Mouse (Mus musculus): ENCODE measurements around the gene Perp. TPM values are rescaled to one million over a fixed set of nuclear protein-coding genes. Genes with fewer than 3 reads are reported as not detected.
A peak's percentile ranks its signal among the peaks of the same experiment; 100 is the strongest.

Perp gene
- total and polyA plus RNA-seq, 2 experiments: 91.4 to 124 TPM

GRCm38 (mm10) chr10:18845287-18845662 lies 455 bp downstream of the Perp start:
- Histone ChIP-seq H3K4me1 (ENCODE audit: control insufficient read depth, insufficient read depth, low read length) (peaks cover 16% of the 10 kb centered on the region), H3K4me3 (ENCODE audit: insufficient read depth, low read depth, low read length) (peak overlapping the region; percentile 99), H3K27me3 (ENCODE audit: control insufficient read depth, insufficient read depth, low read length) (no peaks in the 10 kb centered on the region), H3K9ac (ENCODE audit: low read depth, low read length) (peak overlapping the region; percentile 98), H3K36me3 (ENCODE audit: control insufficient read depth, insufficient read depth, low read length) (no peaks in the 10 kb centered on the region), H3K79me2 (ENCODE audit: control insufficient read depth, insufficient read depth, low read length) (peaks cover 12% of the 10 kb centered on the region; the same call in 1 of the 2 replicates), H3K27ac (replicated peaks; ENCODE audit: insufficient read depth, low read depth, low read length) (peak overlapping the region; percentile 94)
- DNase-seq (ENCODE audit: extremely low read depth, low read depth, low spot score): peak; percentile 85
- 3% methylated on average over 18 of the region's 18 CpGs for WGBS
- TF ChIP-seq POLR2A (IDR thresholded peaks at IDR 0.05; ENCODE audit: extremely low read depth, insufficient read depth, low read length): 0 out of 2 replicates have a peak, but pooled peaks have one; percentile 9
- TF ChIP-seq CTCF (IDR thresholded peaks at IDR 0.05; ENCODE audit: low read depth, low read length): no peak

- peak overlapping the region; percentile 99; the same call in 1 of the 2 replicates for H3K4me3 ChIP-seq (ENCODE audit: insufficient read depth, low read depth, low read length)
- WGBS: 14% methylated on average over 4 of the region's 4 CpGs
- TF ChIP-seq CTCF (IDR thresholded peaks at IDR 0.05; ENCODE audit: low read depth, low read length): no peak
- TF ChIP-seq POLR2A (IDR thresholded peaks at IDR 0.05; ENCODE audit: extremely low read depth, insufficient read depth, low read length): no peak
- no peaks in the 10 kb centered on the region for H3K27me3 ChIP-seq (ENCODE audit: control insufficient read depth, insufficient read depth, low read length)
- peak overlapping the region; percentile 15; the same call in 1 of the 2 replicates for H3K27ac ChIP-seq (replicated peaks; ENCODE audit: insufficient read depth, low read depth, low read length)
- no peaks in the 10 kb centered on the region for H3K36me3 ChIP-seq (ENCODE audit: control insufficient read depth, insufficient read depth, low read length)
- DNase-seq (ENCODE audit: extremely low read depth, low read depth, low spot score): peak; percentile 48
- H3K9ac ChIP-seq (ENCODE audit: low read depth, low read length): no peak overlapping the region
- H3K79me2 ChIP-seq (ENCODE audit: control insufficient read depth, insufficient read depth, low read length): peaks cover 12% of the 10 kb centered on the region; the same call in 1 of the 2 replicates
- peaks cover 16% of the 10 kb centered on the region for H3K4me1 ChIP-seq (ENCODE audit: control insufficient read depth, insufficient read depth, low read length)
These were observed 891 bp downstream of the Perp start for GRCm38 (mm10) chr10:18845711-18846110.

- Histone ChIP-seq H3K79me2 (ENCODE audit: control insufficient read depth, insufficient read depth, low read length) (peaks cover 12% of the 10 kb centered on the region; the same call in 1 of the 2 replicates), H3K27ac (replicated peaks; ENCODE audit: insufficient read depth, low read depth, low read length) (no peak overlapping the region), H3K9ac (ENCODE audit: low read depth, low read length) (no peak overlapping the region), H3K4me3 (ENCODE audit: insufficient read depth, low read depth, low read length) (no peak overlapping the region), H3K4me1 (ENCODE audit: control insufficient read depth, insufficient read depth, low read length) (peaks cover 16% of the 10 kb centered on the region), H3K36me3 (ENCODE audit: control insufficient read depth, insufficient read depth, low read length) (no peaks in the 10 kb centered on the region), H3K27me3 (ENCODE audit: control insufficient read depth, insufficient read depth, low read length) (no peaks in the 10 kb centered on the region)
- peak; percentile 55 for DNase-seq (ENCODE audit: extremely low read depth, low read depth, low spot score)
- WGBS: 41% methylated on average over 8 of the region's 8 CpGs
- TF ChIP-seq POLR2A (IDR thresholded peaks at IDR 0.05; ENCODE audit: extremely low read depth, insufficient read depth, low read length) (no peak), CTCF (IDR thresholded peaks at IDR 0.05; ENCODE audit: low read depth, low read length) (no peak)
These were observed 1.8 kb downstream of the Perp start for GRCm38 (mm10) chr10:18846474-18847264.

- Histone ChIP-seq H3K27ac (replicated peaks; ENCODE audit: insufficient read depth, low read depth, low read length) (no peak overlapping the region), H3K79me2 (ENCODE audit: control insufficient read depth, insufficient read depth, low read length) (peaks cover 10% of the 10 kb centered on the region; the same call in 1 of the 2 replicates), H3K4me3 (ENCODE audit: insufficient read depth, low read depth, low read length) (no peak overlapping the region), H3K27me3 (ENCODE audit: control insufficient read depth, insufficient read depth, low read length) (no peaks in the 10 kb centered on the region), H3K36me3 (ENCODE audit: control insufficient read depth, insufficient read depth, low read length) (peaks cover 8% of the 10 kb centered on the region), H3K4me1 (ENCODE audit: control insufficient read depth, insufficient read depth, low read length) (peaks cover 14% of the 10 kb centered on the region), H3K9ac (ENCODE audit: low read depth, low read length) (no peak overlapping the region)
- no peak for DNase-seq (ENCODE audit: extremely low read depth, low read depth, low spot score)
- 79% methylated on average over 4 of the region's 4 CpGs for WGBS
- TF ChIP-seq CTCF (IDR thresholded peaks at IDR 0.05; ENCODE audit: low read depth, low read length): no peak
- TF ChIP-seq POLR2A (IDR thresholded peaks at IDR 0.05; ENCODE audit: extremely low read depth, insufficient read depth, low read length): no peak
These were observed 5.4 kb downstream of the Perp start for GRCm38 (mm10) chr10:18850177-18850576.

- WGBS: 90% methylated on average over 7 of the region's 7 CpGs
- Histone ChIP-seq H3K79me2 (ENCODE audit: control insufficient read depth, insufficient read depth, low read length) (peaks cover 6% of the 10 kb centered on the region; the same call in 1 of the 2 replicates), H3K36me3 (ENCODE audit: control insufficient read depth, insufficient read depth, low read length) (peaks cover 18% of the 10 kb centered on the region), H3K4me1 (ENCODE audit: control insufficient read depth, insufficient read depth, low read length) (no peaks in the 10 kb centered on the region; the same call in 1 of the 2 replicates), H3K9ac (ENCODE audit: low read depth, low read length) (no peak overlapping the region), H3K27ac (replicated peaks; ENCODE audit: insufficient read depth, low read depth, low read length) (no peak overlapping the region), H3K4me3 (ENCODE audit: insufficient read depth, low read depth, low read length) (no peak overlapping the region), H3K27me3 (ENCODE audit: control insufficient read depth, insufficient read depth, low read length) (no peaks in the 10 kb centered on the region)
- no peak for DNase-seq (ENCODE audit: extremely low read depth, low read depth, low spot score)
- TF ChIP-seq CTCF (IDR thresholded peaks at IDR 0.05; ENCODE audit: low read depth, low read length) (no peak), POLR2A (IDR thresholded peaks at IDR 0.05; ENCODE audit: extremely low read depth, insufficient read depth, low read length) (no peak)
These were observed 8.6 kb downstream of the Perp start for GRCm38 (mm10) chr10:18853417-18853816.

- Histone ChIP-seq H3K4me1 (ENCODE audit: control insufficient read depth, insufficient read depth, low read length) (no peaks in the 10 kb centered on the region), H3K79me2 (ENCODE audit: control insufficient read depth, insufficient read depth, low read length) (no peaks in the 10 kb centered on the region), H3K27ac (replicated peaks; ENCODE audit: insufficient read depth, low read depth, low read length) (no peak overlapping the region), H3K27me3 (ENCODE audit: control insufficient read depth, insufficient read depth, low read length) (no peaks in the 10 kb centered on the region), H3K9ac (ENCODE audit: low read depth, low read length) (no peak overlapping the region), H3K36me3 (ENCODE audit: control insufficient read depth, insufficient read depth, low read length) (peaks cover 18% of the 10 kb centered on the region), H3K4me3 (ENCODE audit: insufficient read depth, low read depth, low read length) (no peak overlapping the region)
- WGBS: 91% methylated on average over 4 of the region's 4 CpGs
- DNase-seq (ENCODE audit: extremely low read depth, low read depth, low spot score): no peak
- no peak for TF ChIP-seq CTCF (IDR thresholded peaks at IDR 0.05; ENCODE audit: low read depth, low read length)
- no peak for TF ChIP-seq POLR2A (IDR thresholded peaks at IDR 0.05; ENCODE audit: extremely low read depth, insufficient read depth, low read length)
These were observed 12.4 kb downstream of the Perp start for GRCm38 (mm10) chr10:18857244-18857643.

All from liver, adult 2 months (tissue).